Mouse (Mus musculus) limb, embryonic 14.5 days (tissue): ENCODE results near the gene Dusp27. TPM values are rescaled to one million over a fixed set of nuclear protein-coding genes. Genes with fewer than 3 reads are reported as not detected.

Source experiments
- ATAC-seq: fragments of 200-750 bp; cut with Nextera tagmentation; 2 replicates; pipeline ENCODE4 v1.8.0; 2017; ENCODE audit warnings: low read depth, moderate number of reproducible peaks, moderate TSS enrichment; ENCODE audit not compliant: low FRiP score
- DNase-seq: peaks from one replicate; pipeline ENCODE4 v3.0.0-alpha.2; 2015; ENCODE audit warnings: low spot score
- H3K27ac ChIP-seq: fragments of 300-500 bp; sonication (generic); replicated peaks from 2 replicates; pipeline ENCODE4 v1.5.1; 2014; ENCODE audit warnings: low read depth, mild to moderate bottlenecking, low read length, moderate library complexity, mixed read lengths
- H3K27me3 ChIP-seq: fragments of 300-500 bp; sonication (generic); 2 replicates; pipeline ENCODE4 v1.6.1; 2014; ENCODE audit warnings: low read length, mixed read lengths; ENCODE audit not compliant: control insufficient read depth, insufficient read depth
- H3K36me3 ChIP-seq: fragments of 300-500 bp; sonication (generic); 2 replicates; pipeline ENCODE4 v1.6.1; 2014; ENCODE audit warnings: mild to moderate bottlenecking, low read length, moderate library complexity, mixed read lengths; ENCODE audit not compliant: control insufficient read depth, insufficient read depth
- H3K4me1 ChIP-seq: fragments of 300-500 bp; sonication (generic); 2 replicates; pipeline ENCODE4 v1.6.1; 2014; ENCODE audit warnings: antibody characterized with exemption, low read length, mixed read lengths; ENCODE audit not compliant: control insufficient read depth, insufficient read depth
- H3K4me2 ChIP-seq: fragments of 300-500 bp; sonication (generic); replicated peaks from 2 replicates; pipeline ENCODE4 v1.6.1; 2014; ENCODE audit warnings: low read depth, mild to moderate bottlenecking, low read length, moderate library complexity; ENCODE audit not compliant: severe bottlenecking
- H3K4me3 ChIP-seq: fragments of 300-500 bp; sonication (generic); replicated peaks from 2 replicates; pipeline ENCODE4 v1.5.1; 2014; ENCODE audit warnings: low read length
- H3K9ac ChIP-seq: fragments of 300-500 bp; sonication (generic); 2 replicates; pipeline ENCODE4 v1.6.1; 2014; ENCODE audit warnings: mild to moderate bottlenecking, low read depth, low read length, moderate library complexity; ENCODE audit not compliant: severe bottlenecking
- H3K9me3 ChIP-seq: fragments of 300-500 bp; sonication (generic); 2 replicates; pipeline ENCODE4 v1.6.1; 2016; ENCODE audit warnings: low read length; ENCODE audit not compliant: control insufficient read depth
- POLR2A ChIP-seq: fragments of 200-500 bp; IDR thresholded peaks from 2 replicates; pipeline ENCODE4 v1.8.0; 2012; ENCODE audit warnings: inconsistent platforms, mild to moderate bottlenecking, moderate library complexity, borderline replicate concordance; ENCODE audit not compliant: insufficient read depth, insufficient read length; ENCODE audit errors: extremely low read depth
- WGBS: fragments of 180-500 bp; shearing (Covaris S2); extraction: QIAGEN DNeasy Blood & Tissue Kit; methylation state at CpG from one replicate; pipeline ENCODE4 v1.1.7; 2014; 5-methylcytosine and 5-hydroxymethylcytosine counted together
- polyA plus RNA-seq, 2 experiments: library from polyadenylated mRNA; depleted of rRNA in 1 of 2; stranded (reverse) in 1 of 2; unstranded in 1 of 2; fragments of >200 nt; fragmentation: Nextera tagmentation in 1 of 2; extraction: Ambion mirVana in 1 of 2; gene quantifications; 2 replicates each; pipeline versions ENCODE4 v1.2.1 to v1.2.3; 2012 to 2014

Dusp27 gene
- polyA plus RNA-seq, 2 experiments: 3.6 to 6.4 TPM

DNA sequence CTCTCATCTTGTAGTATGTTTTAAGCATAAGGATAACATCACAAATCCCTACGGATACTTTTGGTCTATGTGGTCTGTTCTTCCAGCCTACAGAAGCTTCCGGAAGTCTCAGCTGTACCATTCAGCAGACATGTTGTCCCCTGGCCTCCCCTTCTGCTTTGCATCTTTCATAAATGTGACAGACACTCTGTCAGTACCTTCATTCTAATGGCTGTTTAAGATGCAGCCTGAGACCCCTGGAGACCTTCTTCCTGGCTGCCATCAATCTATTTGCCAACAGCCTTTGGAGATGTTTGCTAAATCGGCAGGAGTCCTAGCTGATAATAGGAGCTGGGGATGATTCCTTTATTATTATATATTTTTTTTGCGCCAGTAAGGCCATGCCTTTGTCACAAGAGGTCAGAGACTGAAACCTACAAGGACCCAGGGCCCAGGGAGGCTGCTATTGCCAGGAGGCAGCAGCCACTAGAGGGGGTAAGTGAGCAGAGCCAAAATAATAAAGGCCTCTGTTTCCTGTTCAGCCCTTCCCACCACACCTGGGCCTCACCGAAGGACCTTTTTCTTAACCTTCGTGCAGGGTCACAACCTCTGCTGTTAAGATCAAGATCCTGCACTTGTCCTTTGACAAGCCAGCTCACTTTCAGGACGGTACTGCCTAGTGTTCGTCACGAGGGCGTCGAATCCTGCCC is 24.7 kb downstream of the Dusp27 start:
- H3K9me3 ChIP-seq: no peaks in the 10 kb centered on the region
- no peak overlapping the region for H3K27ac ChIP-seq
- no peak for TF ChIP-seq POLR2A
- no peak overlapping the region for H3K9ac ChIP-seq
- H3K4me3 ChIP-seq: no peak overlapping the region
- DNase-seq (no peak), ATAC-seq (no peak)
- H3K4me1 ChIP-seq: no peaks in the 10 kb centered on the region
- no peaks in the 10 kb centered on the region for H3K36me3 ChIP-seq
- no peak overlapping the region for H3K4me2 ChIP-seq
- H3K27me3 ChIP-seq: no peaks in the 10 kb centered on the region
- WGBS: 67% methylated on average over 11 of the region's 11 CpGs

DNA sequence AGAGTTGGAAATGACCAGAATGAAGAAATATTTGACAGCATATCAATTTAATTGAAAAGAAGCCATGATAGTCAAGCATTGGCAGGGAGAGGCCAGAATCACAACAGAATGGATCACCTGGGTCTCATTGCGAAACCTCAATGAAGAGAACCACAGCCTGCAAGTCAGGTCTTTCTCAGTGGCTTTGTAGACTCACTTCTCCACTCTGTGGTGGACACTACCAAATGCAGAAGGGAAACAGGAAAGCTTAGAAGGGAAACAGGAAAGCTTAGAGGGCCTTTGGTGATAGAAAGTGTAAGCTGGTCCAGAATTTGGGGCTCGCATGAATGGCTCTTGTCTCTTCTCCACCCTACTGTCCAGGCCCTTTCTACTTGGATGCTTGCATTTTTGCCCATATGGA is 29.6 kb downstream of the Dusp27 start:
- H3K9ac ChIP-seq: no peak overlapping the region
- no peak overlapping the region for H3K4me2 ChIP-seq
- TF ChIP-seq POLR2A: no peak
- DNase-seq (no peak), ATAC-seq (no peak)
- no peak overlapping the region for H3K4me3 ChIP-seq
- no peak overlapping the region for H3K27ac ChIP-seq
- H3K4me1 ChIP-seq: no peaks in the 10 kb centered on the region
- H3K36me3 ChIP-seq: no peaks in the 10 kb centered on the region
- H3K27me3 ChIP-seq: no peaks in the 10 kb centered on the region
- WGBS: 98% methylated on average over 2 of the region's 2 CpGs
- no peaks in the 10 kb centered on the region for H3K9me3 ChIP-seq

DNA sequence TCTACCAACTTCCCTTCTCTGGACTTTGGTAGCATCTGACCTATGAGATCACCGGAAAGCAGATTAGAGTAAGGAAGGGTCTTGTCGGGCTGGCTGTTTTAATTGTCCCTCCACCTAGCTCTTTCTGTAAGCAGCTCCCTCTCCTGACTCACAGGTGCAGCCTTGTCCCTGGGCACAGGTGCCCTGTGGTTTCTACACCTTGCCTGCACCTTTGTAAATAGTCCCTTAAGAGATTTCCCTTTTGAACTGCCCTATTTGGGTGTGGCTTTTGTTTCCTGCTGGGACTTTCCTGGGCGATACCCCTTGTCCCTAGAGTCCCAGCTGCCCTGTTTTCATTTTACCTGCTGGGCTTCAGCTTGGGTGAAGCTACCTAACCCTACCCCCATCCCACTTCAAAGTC is 33.3 kb downstream of the Dusp27 start:
- Histone ChIP-seq H3K4me1 (no peaks in the 10 kb centered on the region), H3K27me3 (no peaks in the 10 kb centered on the region), H3K9ac (no peak overlapping the region), H3K4me2 (no peak overlapping the region), H3K27ac (no peak overlapping the region), H3K9me3 (no peaks in the 10 kb centered on the region), H3K36me3 (no peaks in the 10 kb centered on the region), H3K4me3 (no peak overlapping the region)
- DNase-seq (no peak), ATAC-seq (no peak)
- WGBS: 79% methylated on average over 3 of the region's 3 CpGs
- no peak for TF ChIP-seq POLR2A

GRCm38 (mm10) chr1:166090306-166090705 is 37.4 kb downstream of the Dusp27 start:
- ATAC-seq (no peak), DNase-seq (no peak)
- H3K36me3 ChIP-seq: no peaks in the 10 kb centered on the region
- H3K9me3 ChIP-seq: no peaks in the 10 kb centered on the region
- no peak overlapping the region for H3K9ac ChIP-seq
- H3K4me2 ChIP-seq: no peak overlapping the region
- H3K4me1 ChIP-seq: 0 out of 2 replicates have a peak, but pooled peaks cover 2% of the 10 kb centered on the region
- H3K4me3 ChIP-seq: no peak overlapping the region
- no peak overlapping the region for H3K27ac ChIP-seq
- 87% methylated on average over 2 of the region's 2 CpGs for WGBS
- TF ChIP-seq POLR2A: no peak
- H3K27me3 ChIP-seq: no peaks in the 10 kb centered on the region

DNA sequence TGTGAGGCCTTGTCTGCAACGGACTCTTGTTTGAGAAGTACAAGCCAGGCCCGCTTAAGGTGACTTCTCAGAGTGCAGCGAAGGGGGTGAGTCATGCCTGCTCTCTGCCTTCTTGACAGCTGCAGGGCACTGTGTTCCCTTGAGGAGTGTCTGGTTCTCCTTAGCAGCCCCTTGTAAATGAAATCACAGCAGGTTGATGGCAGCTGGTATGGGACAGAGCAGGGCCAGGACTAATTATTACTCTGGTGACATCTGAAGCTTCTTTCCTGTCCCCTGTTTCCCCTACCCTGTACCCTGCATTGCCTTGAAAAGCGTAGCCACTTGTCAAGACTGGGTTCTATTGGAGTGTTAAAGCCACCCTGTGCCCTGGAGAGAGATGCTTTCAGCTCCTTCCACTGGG is 38.0 kb downstream of the Dusp27 start:
- Histone ChIP-seq H3K4me3 (no peak overlapping the region), H3K4me1 (0 out of 2 replicates have a peak, but pooled peaks cover 2% of the 10 kb centered on the region), H3K36me3 (no peaks in the 10 kb centered on the region), H3K27ac (no peak overlapping the region), H3K9ac (no peak overlapping the region), H3K27me3 (no peaks in the 10 kb centered on the region), H3K4me2 (no peak overlapping the region), H3K9me3 (no peaks in the 10 kb centered on the region)
- ATAC-seq: peak; percentile 57; the same call in 1 of the 2 replicates
- DNase-seq: no peak
- WGBS: 17% methylated on average over 4 of the region's 4 CpGs
- no peak for TF ChIP-seq POLR2A
